Mouse (Mus musculus) kidney, adult 2 months (tissue): ENCODE results near the gene Cobl.

ENCODE experiments used
- CTCF ChIP-seq: fragments of 200-500 bp; conservative IDR thresholded peaks from 2 replicates; pipeline ENCODE4 v1.5.1; 2011; ENCODE audit warnings: low read depth, mild to moderate bottlenecking, control low read depth, low read length, moderate library complexity, mixed read lengths; ENCODE audit not compliant: insufficient read depth, insufficient read length
- POLR2A ChIP-seq: fragments of 200-500 bp; IDR thresholded peaks from one replicate; pipeline ENCODE4 v1.6.1; 2011; ENCODE audit warnings: low read depth, low read length, control low read depth

- TF ChIP-seq CTCF (no peak), POLR2A (no peak)
These were observed 68.6 kb downstream of the Cobl start for GRCm38 (mm10) chr11:12396196-12396595.
